Mouse (Mus musculus) neural tube, embryonic 11.5 days (tissue): Measurements from ENCODE around the gene Ppp6r3. TPM values are rescaled to one million over a fixed set of nuclear protein-coding genes. Genes with fewer than 3 reads are reported as not detected.

Experiments
- polyA plus RNA-seq: library from polyadenylated mRNA; unstranded; fragments of >200 nt; fragmentation: Nextera tagmentation; extraction: Ambion mirVana; gene quantifications from 2 replicates; pipeline ENCODE4 v1.2.1, GENCODE M21; 2014

Gene Ppp6r3
- polyA plus RNA-seq, 1 experiment from 2014 or later: 88.5 TPM

Other genes starting within 250 kb of the Ppp6r3 start
- gene Tesmin, start 186.9 kb downstream of the Ppp6r3 start, polyA plus RNA-seq: 0.13 TPM in 1 of 2 replicates, not detected in the other
- gene Gal, start 161.2 kb downstream of the Ppp6r3 start, polyA plus RNA-seq: 4.0 and 5.3 TPM in 2 replicates
- 3.2 and 3.8 TPM in 2 replicates for gene Lrp5, start 110.8 kb upstream of the Ppp6r3 start, polyA plus RNA-seq
- gene 1810055G02Rik, start 132.5 kb upstream of the Ppp6r3 start, polyA plus RNA-seq: 44.5 and 46.7 TPM in 2 replicates
- gene Kmt5b, start 191.7 kb upstream of the Ppp6r3 start, polyA plus RNA-seq: 40.7 and 42.0 TPM in 2 replicates